Mouse (Mus musculus): ENCODE results near the gene Sult1a1. TPM values are rescaled to one million over a fixed set of nuclear protein-coding genes. Genes with fewer than 3 reads are reported as not detected.

Gene Sult1a1
- polyA plus RNA-seq (2012; rRNA removed), result 0.28 and 0.40 TPM in 2 replicates

DNA sequence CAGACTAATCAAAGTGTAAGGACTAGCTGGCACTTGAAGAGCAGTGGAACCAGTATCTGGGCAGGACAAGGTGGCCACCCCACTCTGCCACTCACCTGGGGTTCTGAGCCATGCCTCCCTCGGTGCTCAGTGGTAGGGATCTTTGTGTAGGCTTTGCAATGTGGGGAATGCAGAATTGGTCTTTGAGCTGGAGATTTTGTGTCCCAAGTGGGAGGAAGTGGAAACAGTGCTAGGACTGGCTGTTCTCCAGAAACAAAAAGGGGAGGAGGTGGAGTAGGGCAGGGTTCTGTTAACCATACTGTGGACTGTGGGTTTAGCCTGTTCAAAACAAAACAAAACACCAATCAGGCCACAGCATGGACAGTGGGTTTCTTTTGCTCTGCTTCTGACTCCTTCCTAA is at the start of gene Sult1a1:
TSS of gene Sult1a1 (minus strand) at position 226 of the 400 bp plus-strand sequence.

GRCm38 (mm10) chr7:126707442-126708174 is 31.4 kb upstream of the Sult1a1 start, which contains the start of gene Coro1a:
TSS of gene Coro1a (minus strand) at chr7:126707787.

DNA sequence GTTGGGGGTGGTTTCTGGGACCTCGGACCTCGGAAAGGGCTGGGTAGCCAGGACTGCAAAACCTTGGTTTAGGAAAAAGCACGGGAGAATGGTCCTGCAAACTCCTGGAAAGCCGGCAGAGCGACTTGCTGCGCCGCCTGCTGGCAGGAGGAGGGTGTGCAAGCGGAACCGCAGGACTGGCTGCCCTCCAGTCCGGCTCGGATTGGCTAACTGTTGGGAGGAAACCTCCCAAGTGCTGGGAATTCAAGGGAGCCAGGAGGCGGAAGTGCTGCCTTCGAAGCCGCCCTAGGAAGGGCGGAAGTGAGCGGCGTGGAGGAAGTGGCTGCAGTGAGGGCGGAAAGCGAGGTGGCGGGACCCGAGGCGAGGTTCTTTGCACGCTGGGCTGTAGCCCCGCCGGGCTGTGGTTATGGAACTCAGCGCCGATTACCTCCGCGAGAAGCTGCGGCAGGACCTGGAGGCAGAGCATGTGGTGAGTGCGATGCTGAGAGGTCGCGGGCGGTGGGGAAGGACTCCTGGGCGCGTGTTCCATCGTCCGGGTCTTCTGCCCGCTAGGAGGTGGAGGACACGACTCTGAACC is 19.5 kb upstream of the Sult1a1 start, which contains the start of gene Slx1b:
TSS of gene Slx1b (minus strand) at position 154 of the 577 bp plus-strand sequence.

DNA sequence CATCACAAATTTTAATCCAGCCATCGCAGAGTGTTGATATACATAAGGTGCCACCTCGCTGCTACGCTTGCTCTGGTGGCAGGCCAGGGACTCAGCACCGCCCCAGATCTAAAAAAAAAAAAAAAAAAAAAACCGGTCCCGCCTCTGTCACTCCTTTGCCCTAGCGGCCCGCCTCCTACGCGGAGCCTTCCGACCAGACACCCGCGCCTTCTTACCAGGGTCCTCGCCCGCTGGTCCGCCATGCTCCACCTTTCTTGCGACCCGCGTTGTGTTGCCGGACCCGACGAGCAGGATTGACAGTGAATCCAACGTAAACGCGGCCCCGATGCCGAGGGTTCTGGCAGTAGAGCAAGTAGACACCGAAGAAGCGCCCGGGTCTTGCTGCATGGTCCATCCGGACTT is 19.0 kb upstream of the Sult1a1 start, which contains the start of gene Bola2:
TSS of gene Bola2 (plus strand) at position 192 of the 402 bp plus-strand sequence.

DNA sequence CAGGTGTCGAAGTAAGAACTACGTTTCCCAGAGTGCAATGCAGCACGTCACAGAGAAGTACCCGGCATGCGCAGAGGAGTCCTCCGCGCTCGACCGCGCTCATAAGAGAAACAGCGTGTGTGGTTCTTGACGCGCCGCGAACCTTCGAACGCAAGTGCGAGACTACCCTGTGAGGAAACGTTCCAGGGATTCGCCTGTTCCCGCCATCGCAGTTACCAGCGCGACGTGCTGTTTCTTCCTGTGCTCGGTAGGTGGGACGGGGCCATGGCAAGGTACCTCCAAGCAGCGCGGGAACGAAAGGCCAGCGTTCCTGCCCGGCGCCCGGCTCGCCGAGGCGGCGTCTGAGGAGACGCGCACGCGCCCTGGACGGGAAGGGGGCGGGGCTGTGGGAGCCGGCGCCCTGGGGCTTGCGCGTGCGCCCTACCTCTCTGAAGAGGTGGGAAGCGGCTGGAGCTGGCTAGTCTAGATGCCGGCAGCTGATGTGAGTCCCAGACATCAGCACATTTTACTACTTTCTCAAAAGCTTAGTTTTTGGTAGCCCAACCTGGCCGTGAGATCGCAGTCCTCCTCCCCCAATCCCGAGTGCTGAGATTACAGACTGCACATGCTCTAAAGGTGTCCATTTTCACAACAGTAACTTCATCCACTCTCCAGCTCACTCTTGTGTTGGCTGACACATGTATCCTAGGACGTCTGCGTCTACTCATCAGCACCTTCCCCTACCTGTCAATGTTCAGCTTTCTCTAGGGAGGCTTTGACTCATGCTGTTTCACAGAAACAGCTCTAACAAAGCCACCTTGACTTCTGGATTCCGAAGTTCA is 26.8 kb downstream of the Sult1a1 start, which contains the start of gene Sgf29:
TSS of gene Sgf29 (plus strand) at position 79 of the 821 bp plus-strand sequence.

DNA sequence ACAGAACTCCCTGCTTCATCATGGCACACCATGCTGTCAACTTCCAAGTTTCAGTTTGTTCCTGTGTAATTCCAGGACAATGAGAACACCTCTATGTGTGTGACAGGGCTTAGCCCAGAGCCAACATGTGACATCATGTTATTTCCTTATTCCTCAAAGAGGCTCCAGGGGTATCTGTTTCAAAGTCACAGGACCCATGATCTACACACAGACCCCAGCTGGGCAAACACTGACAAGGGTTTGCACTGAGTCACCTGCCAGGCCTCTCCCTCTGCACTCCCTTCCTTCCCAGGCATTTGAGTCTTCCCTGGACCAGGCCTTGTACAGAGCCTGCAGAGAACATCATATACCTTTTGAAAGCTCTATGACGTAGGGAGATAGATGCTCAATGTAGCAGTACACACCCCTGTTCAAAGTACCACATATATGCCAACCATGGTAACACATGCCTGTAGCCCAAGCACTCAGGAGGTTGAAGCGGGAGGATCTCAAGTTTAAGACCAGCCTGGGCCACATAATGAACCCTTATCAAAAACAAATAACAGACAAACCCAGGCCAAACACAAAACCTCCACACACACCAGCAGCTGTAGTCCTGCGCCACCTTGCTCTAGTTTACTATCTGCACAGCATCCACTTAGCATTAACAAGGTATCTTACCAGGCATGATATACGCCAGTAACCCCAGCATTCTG is 45.3 kb downstream of the Sult1a1 start, which contains the start of gene Nupr1:
TSS of gene Nupr1 (minus strand) at position 38 of the 695 bp plus-strand sequence.

Other genes starting within 250 kb of the Sult1a1 start
- gene Rabep2, start 247.7 kb downstream of the Sult1a1 start, polyA plus RNA-seq (2012; rRNA removed), result 20.9 and 22.0 TPM in 2 replicates
- gene Atp2a1, start 213.3 kb downstream of the Sult1a1 start, polyA plus RNA-seq (2012; rRNA removed), result 0.32 and 13.7 TPM in 2 replicates
- gene Sh2b1, start 201.0 kb downstream of the Sult1a1 start, polyA plus RNA-seq (2012; rRNA removed), result 65.6 and 74.5 TPM in 2 replicates
- 98.2 and 125 TPM in 2 replicates for gene Tufm, start 189.1 kb downstream of the Sult1a1 start, polyA plus RNA-seq (2012; rRNA removed)
- 108 and 145 TPM in 2 replicates for gene Atxn2l, start 173.0 kb downstream of the Sult1a1 start, polyA plus RNA-seq (2012; rRNA removed)
- gene Eif3c, start 110.0 kb downstream of the Sult1a1 start, polyA plus RNA-seq (2012; rRNA removed), result 169 and 181 TPM in 2 replicates
- 0.61 and 0.98 TPM in 2 replicates for gene Apobr, start 91.5 kb downstream of the Sult1a1 start, polyA plus RNA-seq (2012; rRNA removed)
- gene Cln3, start 90.6 kb downstream of the Sult1a1 start, polyA plus RNA-seq (2012; rRNA removed), result 33.1 and 33.9 TPM in 2 replicates
- gene Il27, start 81.5 kb downstream of the Sult1a1 start, polyA plus RNA-seq (2012; rRNA removed), result not detected in 2 replicates
- 2.4 and 5.1 TPM in 2 replicates for gene Nupr1, start 45.6 kb downstream of the Sult1a1 start, polyA plus RNA-seq (2012; rRNA removed)
- gene Sgf29, start 27.1 kb downstream of the Sult1a1 start, polyA plus RNA-seq (2012; rRNA removed), result 35.7 and 51.2 TPM in 2 replicates
- gene Bola2, start 19.0 kb upstream of the Sult1a1 start, polyA plus RNA-seq (2012; rRNA removed), result 57.0 and 128 TPM in 2 replicates
- gene Slx1b, start 19.4 kb upstream of the Sult1a1 start, polyA plus RNA-seq (2012; rRNA removed), result 26.9 and 29.2 TPM in 2 replicates
- 36.3 and 47.5 TPM in 2 replicates for gene Coro1a, start 31.4 kb upstream of the Sult1a1 start, polyA plus RNA-seq (2012; rRNA removed)
- gene Mapk3, start 83.2 kb upstream of the Sult1a1 start, polyA plus RNA-seq (2012; rRNA removed), result 70.2 and 101 TPM in 2 replicates
- gene Gdpd3, start 89.9 kb upstream of the Sult1a1 start, polyA plus RNA-seq (2012; rRNA removed), result 8.5 and 8.8 TPM in 2 replicates
- gene Ypel3, start 100.5 kb upstream of the Sult1a1 start, polyA plus RNA-seq (2012; rRNA removed), result 80.9 and 93.6 TPM in 2 replicates
- gene Tbx6, start 105.1 kb upstream of the Sult1a1 start, polyA plus RNA-seq (2012; rRNA removed), result 1.1 and 1.5 TPM in 2 replicates
- gene Ppp4c, start 116.1 kb upstream of the Sult1a1 start, polyA plus RNA-seq (2012; rRNA removed), result 268 and 290 TPM in 2 replicates
- 23.7 and 32.0 TPM in 2 replicates for gene Fam57b, start 121.2 kb upstream of the Sult1a1 start, polyA plus RNA-seq (2012; rRNA removed)
- not detected in 2 replicates for gene 4930451I11Rik, start 155.2 kb upstream of the Sult1a1 start, polyA plus RNA-seq (2012; rRNA removed)
- gene Doc2a, start 171.0 kb upstream of the Sult1a1 start, polyA plus RNA-seq (2012; rRNA removed), result 4.1 and 5.6 TPM in 2 replicates
- gene Hirip3, start 185.5 kb upstream of the Sult1a1 start, polyA plus RNA-seq (2012; rRNA removed), result 186 and 304 TPM in 2 replicates
- gene Ino80e, start 185.9 kb upstream of the Sult1a1 start, polyA plus RNA-seq (2012; rRNA removed), result 63.3 and 64.6 TPM in 2 replicates
- gene Taok2, start 208.3 kb upstream of the Sult1a1 start, polyA plus RNA-seq (2012; rRNA removed), result 102 and 154 TPM in 2 replicates
- 23.2 and 23.4 TPM in 2 replicates for gene Tmem219, start 246.5 kb upstream of the Sult1a1 start, polyA plus RNA-seq (2012; rRNA removed)

Data from central nervous system, embryonic 11.5 days (tissue).